Mouse (Mus musculus): Measurements from ENCODE around the gene Sumo1.

Sumo1 gene

DNA sequence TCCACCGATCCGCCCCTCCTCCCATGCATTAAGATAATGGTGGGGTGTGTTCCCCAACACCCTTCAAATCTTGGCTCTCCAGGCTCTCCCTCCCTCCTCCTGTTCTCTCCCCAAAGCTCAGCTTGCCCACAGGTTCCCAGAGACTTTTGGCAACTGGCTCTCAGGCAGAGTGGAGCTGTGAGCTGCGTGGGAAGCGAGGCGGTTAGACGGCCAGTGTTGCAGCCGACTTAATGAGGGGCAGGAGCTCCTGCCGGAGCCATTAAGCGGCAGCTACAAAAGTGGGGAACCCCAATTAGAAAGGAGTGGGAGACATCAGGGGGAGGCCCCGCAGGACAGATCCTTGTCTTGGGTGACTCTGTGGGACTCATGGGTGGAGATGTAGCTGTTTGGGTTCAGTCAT is 78.3 kb downstream of the Sumo1 start:
- no peak for DNase-seq

DNA sequence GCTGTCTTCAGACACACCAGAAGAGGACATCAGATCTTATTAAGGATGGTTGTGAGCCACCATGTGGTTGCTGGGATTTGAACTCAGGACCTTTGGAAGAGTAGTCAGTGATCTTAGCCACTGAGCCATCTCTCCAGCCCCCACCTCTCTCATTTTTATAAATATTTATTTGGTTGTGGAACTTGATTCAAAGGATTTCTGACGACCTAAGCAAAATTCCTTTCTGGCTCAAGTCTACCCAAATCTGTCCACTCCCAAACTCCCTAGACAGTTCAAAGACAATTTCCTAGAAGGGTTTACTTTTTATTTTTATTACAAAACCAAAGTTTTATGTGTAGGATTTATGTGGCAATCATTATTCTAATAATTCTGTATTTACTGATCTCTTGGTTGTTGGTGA is 81.4 kb downstream of the Sumo1 start:
- DNase-seq, result no peak

DNA sequence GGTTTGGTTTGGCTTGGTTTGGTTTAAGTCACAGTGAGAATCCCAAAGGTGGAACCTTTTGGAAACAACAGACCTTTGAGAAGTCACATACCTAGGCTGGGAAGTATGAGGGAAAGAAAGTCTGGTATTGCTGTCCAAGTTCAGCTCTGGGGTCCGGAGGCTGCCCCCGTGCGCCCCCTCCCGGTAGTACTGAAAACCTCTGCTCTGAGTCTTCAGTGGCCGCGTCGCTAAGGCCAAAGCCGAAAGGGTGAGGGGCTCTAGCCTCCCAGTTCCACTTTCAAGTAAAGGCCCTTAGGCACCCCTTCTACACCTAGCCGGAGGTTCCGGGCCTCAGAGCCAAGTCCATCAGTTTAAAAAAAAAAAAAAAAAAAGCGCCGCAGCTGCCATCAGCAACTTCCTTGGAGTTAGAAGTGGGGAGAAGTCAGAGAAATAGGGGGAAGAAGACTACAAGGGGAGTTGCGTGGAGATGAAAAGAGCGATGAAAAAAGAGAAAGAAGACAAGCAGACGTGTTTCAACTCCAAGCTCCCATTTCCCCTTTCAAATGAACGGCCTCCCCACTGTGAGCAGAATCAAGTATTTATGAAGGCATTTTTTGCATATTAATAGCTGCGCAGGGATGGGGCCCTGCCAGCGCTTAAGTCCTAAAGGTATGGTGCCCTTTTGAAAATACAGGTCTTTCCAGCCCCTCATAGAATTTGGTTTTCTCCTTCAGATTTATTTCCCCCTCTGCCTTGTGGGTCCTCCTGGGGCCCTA is 85.8 kb downstream of the Sumo1 start:
- peak; percentile 61 to 69 for DNase-seq

DNA sequence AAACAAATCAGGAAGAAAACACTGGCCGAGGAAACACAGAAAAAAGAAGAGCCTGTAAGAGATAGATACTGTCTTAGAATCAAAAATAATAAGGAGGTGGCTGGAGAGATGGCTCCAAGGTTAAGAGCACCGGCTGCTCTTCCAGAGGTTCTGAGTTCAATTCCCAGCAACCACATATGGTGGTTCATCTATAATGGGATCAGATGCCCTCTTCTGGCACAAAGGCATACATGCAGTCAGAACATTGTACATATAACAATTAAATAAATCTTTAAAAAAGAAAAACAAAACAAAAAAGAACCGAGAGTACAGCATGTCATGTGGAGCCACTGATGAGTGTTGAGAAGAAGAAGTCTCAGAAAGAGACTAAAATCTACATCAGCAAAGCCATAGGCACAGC is 89.8 kb downstream of the Sumo1 start:
- DNase-seq, result no peak

DNA sequence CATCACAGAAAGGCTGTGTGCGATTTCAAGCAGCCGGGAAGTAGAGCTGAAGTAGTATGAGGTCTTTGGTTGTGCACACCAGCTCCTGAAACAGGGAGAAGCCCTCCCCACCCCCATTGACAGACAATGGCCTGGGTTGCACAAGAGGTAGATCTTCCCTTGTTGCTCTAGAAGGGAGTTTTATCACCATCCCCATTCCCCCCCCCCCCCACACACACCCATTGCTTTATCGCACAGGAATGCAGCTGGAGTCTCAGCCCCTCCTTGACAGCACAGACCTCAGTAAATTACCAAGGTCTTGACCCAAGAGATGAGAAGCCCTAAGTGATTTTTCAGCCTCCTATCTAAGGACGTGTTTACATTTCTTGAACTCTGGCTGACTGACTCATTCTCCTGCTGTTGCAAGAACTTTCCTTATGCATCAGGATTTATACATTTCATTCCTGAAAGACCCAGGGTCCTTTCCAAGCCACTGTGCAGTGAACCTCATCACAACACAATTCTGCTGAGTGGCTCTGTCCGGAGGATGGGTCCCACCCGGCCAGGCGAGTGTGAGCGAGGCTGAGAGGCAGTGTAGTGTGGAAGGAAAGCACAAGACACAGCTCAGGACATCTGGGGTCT is 90.4 kb downstream of the Sumo1 start:
- DNase-seq, result no peak

DNA sequence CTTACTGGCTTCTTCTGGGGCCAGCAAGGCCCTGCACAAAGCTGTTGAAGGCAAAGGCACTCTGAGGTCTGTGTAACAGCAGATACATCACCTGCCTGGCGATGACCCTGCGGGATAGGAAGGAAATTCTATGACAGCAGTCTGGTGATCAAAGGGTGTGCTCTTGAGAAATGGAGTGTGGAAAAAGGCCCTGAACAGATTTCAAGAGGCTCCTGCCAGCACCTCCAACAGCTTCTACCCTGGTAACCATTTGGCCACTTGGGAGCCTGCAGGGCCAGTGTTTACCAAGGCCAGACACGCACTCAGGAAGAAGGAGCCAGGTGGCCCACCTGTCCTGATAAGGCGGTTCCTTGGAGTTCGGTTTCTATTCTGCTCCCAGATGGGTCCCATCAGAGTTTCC is 91.3 kb downstream of the Sumo1 start:
- peak; percentile 42 to 66 for DNase-seq

DNA sequence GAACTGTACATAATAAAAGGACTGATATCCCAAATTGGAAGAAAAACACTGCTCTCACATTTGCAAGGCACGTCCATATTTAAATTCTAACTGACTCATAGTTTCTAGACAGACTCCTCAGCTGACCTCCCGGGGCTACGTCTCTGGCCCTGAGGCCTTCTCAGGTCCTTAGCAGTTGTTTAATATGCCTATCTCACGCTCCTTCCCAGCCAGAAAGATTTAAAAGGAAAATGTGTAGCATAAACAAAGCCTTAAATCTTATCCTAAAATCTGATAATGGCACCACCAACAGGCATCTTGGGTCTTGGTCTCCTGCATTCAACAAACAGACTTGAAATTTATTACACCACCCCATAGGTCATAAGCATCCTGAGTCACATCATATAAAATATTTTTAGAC is 91.9 kb downstream of the Sumo1 start:
- no peak for DNase-seq

DNA sequence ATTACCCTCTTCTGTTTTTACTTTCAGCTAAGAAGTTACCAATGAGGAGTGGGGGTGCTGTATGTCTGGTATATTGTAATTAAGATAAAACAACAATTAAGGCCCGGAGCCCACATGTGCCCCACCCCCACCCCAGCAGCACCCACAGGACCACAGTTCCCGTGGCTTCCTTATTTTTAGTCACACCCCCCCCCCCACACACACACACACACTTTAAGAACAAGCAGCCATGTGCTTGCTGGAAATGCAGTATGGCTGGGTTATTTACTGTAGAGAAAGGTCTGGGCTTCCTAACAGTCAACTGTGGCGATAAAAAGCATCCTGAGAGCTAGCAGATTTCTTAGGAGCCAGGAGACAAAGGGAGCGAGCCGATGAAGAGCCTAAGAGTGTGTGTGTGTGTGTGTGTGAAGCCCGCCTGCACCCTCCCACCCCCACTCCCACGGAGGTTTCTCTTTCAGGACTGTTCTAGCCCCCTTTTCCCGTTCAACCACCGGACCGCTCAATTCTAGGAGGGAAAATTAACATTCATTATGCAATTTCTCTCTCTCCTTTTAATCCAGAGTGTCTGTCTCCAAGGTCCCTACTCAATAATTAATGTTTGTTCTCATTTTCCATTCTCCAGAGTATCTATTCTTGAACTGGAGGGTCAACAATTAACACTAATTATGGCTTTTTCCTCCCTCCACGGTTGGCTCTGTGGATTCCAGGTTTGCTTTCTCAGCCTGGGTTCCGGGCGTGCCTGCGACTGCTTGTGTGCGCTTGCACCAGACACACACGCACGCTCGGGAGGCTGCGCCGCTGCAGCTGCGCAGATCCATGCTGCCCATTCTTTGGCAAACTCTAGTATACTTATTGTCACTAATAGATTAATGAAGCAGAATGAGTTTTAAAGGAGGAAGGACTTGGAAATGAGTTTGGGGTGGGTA is 96.1 kb downstream of the Sumo1 start:
- DNase-seq, result no peak

DNA sequence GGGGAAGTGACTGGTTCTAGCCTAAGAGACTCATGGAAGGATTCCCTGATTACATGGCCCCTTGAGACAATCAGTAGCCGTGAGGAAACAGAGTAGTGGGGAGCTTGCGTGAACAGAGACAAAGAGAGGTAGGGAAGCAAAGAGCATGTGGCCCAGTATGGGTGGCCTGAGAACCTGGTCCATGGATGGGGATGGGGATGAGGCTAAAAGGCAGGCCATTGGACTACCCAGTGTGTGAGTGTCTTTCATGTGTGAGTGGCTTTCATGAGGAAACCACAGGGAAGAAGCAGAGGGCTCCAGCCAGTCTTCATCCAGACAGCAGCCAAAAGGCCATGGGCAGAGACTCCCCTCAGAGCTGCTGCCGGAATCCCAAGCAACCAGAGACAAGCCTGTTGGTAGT is 96.8 kb downstream of the Sumo1 start:
- no peak for DNase-seq

DNA sequence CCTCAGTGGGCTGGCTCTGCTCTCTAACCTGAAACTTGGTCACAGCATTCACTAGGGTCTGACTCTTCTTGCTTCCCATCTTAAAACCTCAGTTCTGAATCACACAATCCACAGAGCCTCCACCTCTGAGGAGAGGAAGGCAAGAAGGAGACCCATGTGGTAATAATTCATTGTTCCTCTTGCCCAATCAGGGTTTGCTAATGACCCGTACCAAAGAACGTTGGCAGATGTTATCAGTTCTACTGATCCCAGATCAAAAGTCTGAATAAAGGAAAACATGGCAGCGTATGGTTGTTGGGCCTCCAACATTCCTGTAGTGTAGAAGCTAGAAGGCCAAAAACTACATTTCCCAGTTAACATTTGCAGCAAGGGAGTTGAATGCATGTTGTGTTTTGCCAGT is 99.1 kb downstream of the Sumo1 start:
- DNase-seq, result no peak

DNA sequence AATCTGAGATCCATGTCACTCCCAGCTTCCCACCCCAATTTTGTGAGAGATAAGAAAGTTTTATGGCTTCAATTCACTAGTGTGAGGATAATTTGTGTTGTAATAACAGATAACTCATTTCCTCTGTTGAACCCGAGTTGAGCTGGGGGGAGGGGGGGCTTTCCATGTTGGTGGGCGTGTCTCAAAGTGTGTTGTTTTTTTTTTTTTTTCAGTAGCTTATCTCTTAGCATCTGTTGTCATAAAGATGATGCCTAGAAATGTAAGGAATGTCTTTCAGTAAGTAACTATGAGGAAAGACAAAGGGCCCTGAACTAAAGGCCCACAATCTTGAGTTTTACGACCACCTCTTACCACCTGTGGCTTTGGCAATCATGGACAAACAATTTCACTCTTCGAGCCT is 99.9 kb downstream of the Sumo1 start:
- DNase-seq, result no peak

DNA sequence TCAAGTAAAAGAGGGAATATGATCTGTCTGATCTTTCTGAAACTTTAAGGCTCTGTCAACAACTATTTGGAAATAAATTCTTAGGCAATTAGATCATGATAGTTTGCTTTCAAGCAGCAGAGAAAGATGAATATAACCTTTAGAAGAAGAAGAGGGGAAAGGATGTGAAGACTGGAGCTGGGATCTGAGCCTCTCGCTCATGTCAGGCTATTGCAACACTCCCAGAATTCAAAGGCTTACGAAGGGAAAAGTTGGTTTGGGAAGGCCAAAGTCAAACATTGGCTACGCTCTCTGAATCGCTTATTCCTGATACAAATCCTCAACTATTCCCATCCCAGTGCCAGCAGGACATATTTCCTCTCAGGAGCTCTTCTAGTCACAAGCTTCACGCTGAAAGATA is 101.3 kb downstream of the Sumo1 start:
- DNase-seq, result no peak

DNA sequence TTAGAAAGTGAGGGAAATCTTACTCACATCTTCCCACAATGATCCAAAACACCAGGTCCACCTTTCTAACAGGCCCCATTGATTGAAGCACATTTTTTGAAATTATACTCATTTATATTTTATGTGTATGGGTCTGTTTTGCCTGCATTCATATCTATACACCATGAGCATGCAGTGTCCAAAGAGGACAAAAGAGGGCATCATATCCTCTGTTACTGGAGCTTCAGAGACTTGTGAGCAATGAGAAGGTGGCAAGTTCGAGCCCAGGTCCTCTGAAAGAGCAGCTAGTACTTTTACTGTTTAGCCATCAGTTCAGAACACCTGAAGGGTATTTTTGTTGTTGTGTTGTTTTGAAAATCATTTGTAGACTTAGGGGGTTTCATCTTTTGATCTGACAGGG is 102.4 kb downstream of the Sumo1 start:
- DNase-seq, result no peak

DNA sequence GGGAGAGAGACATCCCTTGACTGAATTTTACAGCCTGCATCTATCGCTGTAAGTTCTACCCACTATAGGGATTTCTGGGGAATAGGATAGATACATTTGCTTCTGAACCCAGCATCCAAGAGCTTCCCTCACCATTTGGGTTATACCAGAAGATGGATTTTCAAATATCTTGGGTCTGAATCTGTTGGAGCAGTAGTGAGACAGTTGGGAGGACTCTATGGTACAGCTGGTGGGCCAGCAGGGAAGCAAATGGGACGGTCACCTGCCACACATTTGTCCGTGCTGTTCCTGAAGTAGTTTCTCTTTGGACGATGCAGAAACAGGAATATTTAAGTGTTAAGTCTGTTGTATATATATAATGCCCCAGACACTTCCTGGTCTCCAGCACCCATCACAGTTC is 103.1 kb downstream of the Sumo1 start:
- DNase-seq, result no peak

DNA sequence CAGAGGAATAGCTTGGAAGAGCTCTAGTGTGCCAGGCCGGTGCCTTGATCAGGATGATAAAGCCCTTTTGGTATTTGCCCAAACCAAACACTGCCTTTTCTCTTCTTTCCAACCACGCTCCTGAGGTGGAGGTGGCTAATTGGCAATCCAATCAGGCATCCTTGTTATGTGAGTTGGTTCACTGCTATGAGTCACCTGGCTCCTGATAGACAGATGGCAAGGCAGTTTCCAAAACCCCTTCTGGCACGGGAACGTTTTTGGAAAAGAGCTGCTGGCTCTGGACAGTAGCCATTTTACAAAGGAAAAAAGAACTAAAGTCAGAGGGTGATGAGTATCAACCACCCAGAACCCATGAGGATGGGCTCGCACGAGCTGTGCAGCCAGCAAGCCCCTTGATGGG is 103.7 kb downstream of the Sumo1 start:
- no peak for DNase-seq

DNA sequence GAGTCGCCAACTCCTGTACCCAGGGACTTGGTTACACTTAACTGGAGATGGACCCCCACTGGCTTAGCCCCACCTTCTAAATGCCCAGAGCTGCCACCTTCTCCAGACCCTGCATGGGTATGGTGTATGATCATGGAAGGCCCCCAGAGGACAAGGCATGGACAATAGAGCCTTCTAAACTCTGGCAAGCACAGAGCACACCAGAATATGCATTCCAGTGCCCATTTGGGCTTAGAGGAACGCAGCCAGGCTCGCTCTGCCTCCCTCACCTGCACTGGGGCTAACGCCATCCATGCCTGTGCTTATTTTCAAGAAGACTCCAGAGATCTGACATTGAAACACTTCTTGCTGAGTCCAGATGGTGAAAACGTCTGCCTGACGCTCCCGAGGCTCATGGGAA is 104.4 kb downstream of the Sumo1 start:
- DNase-seq, result no peak

DNA sequence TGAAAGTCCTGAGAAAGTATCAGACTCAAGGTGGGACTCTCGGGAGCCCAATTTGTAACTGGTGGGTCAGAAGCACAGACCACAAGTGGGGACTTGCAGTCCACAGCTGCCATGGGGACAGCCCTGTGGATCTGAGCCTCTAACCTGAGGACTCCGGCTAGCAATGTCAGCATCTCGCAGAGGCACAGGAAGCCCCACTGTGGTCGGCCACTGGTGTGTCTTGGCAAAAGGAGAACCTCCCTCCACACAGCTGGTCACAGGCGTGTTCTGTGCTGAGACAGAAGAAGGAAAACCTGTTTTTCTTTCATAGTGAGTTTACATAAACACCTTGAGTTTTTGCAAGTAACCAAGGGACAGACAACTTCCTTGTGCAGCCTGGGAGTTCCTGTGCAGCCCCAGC is 104.8 kb downstream of the Sumo1 start:
- DNase-seq, result no peak

DNA sequence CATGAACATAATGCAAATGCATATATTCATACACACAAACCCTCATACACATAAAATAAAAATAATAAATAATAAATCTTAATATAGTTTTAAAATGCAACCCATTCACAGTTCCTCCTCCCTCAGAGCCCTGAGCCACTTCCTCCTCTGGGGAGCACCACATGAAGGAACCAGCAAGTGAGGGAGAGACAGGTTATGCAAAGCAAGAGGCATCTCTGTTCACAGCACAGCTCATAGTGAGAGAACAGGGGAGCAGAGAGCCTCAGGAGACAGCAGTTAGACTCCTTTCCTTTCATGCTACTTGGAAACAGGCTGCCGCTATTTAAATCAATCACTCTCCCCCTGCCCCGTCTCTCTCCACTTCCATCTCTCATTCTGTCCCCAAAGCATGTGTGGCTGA is 107.1 kb downstream of the Sumo1 start:
- DNase-seq, result no peak

DNA sequence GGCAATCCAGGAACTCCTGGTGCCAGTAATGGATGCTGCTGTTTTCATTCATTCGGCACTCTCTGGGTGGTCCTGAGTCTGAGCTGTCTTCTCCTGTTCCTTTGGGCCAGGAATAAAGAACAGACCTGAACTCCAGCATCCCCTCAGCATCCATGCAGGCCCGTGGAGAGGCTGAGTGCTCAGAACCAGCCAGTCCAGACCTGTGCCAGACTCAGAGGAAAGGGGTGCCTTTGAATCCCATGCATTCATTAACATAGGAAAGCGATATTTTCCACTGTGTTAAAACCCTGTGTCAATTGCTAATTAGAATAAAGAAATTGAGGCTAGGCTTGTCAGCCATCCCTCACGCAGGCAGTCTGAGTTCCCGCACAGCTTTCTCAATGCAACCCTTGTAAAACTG is 116.9 kb downstream of the Sumo1 start:
- no peak for DNase-seq

DNA sequence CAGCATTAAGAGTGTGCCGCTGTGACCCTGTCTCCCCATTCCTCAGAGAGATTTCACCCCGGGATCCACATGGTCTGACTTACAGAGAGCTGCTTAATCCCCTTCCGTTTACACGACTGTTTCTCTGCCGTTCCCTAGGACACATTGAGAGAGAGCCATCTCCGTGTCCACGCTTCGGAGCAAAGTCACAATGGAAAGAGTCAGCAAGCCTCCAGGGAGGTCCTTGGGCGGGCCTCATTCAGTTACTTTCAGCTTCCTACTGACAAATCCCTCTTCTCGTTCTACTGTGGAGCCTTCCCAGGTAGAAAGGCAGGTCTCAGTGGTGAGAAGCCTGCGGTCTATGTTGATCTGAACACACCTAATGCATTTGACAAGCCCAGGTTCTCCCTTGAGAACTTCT is 119.6 kb downstream of the Sumo1 start:
- no peak for DNase-seq

DNA sequence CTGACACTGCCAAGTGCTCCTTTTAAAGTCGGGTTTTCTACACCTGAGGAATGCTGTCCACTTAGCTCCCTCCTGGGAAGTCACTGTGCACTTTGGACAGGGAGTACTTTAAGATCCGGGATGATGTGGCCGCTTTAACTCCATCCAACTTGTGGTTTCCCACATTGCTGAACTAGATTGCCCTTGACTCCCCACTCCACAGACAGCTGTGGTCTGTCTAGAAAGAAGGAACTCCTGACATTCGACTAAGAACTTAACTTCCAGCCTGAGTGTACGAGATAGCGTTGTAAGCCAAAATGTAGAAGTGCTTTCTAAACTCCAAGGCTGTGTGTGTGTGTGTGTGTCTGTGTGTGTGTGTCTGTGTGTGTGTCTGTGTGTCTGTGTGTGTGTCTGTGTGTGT is 120.4 kb downstream of the Sumo1 start:
- peak in 1 of 2 experiments; percentile 10 for DNase-seq

DNA sequence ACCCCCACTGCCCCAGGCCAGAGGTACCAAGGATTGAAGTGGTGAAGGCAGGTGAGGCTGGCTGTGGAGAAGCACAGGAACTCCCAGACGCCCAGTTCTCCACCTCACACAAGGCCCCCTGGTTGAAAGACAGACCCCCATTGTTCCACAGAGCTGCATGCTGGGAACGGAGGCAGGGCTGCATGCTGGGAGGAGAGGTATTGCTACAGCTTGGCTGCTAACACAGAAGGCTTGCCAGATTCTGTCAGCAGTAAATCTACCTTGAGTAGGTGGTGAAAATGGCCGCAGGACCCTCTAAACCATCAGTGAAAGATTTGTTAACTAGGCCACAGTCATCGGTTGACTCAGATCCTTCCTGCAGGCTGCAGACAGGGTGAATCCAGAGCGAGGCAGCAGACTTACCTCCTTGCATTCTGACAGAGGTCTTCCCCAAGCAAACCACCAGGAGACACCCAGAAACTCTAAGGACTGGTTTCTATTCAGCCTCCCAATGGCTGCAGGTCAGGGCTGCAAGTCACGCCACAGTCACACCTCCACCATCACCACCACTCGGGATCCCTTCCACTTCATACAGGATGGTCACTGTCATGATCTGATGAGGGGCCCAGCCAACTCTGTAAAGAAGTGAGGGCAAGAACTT is 121.5 kb downstream of the Sumo1 start:
- DNase-seq, result no peak

DNA sequence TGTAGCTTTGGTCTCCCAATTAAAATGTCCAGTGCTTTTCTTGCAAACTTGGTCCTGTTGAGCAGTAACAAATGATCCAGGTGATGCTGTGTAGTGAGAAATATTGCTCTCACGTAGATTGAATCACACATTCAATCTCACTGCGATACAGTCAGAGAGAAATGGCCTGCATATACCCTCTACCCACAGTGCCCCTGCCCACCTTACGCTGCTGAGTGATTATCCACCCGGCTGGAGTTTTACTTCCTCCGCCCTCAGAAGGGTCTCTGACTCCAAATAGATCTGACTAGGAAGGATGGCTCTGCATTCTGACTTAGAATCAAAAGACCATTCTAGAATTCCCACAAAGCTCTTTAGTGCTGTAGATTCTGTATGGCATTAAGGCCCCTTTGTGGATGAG is 122.1 kb downstream of the Sumo1 start:
- no peak for DNase-seq
